Mouse (Mus musculus) embryonic facial prominence, embryonic 13.5 days (tissue): ENCODE results near the gene Irs2. TPM values are rescaled to one million over a fixed set of nuclear protein-coding genes. Genes with fewer than 3 reads are reported as not detected.

Experiments used
- ATAC-seq: fragments of 200-750 bp; cut with Nextera tagmentation; 2 replicates; pipeline ENCODE4 v1.8.0; 2017; ENCODE audit warnings: low read depth; ENCODE audit not compliant: insufficient number of reproducible peaks, insufficient read depth, low FRiP score, low TSS enrichment
- H3K27ac ChIP-seq: fragments of 300-500 bp; sonication (generic); 2 replicates; pipeline ENCODE4 v1.5.1; 2015; ENCODE audit warnings: moderate library complexity, mild to moderate bottlenecking, inconsistent platforms
- H3K27me3 ChIP-seq: fragments of 300-500 bp; sonication (generic); 2 replicates; pipeline ENCODE4 v1.6.1; 2015; ENCODE audit warnings: mild to moderate bottlenecking, inconsistent platforms
- H3K36me3 ChIP-seq: fragments of 300-500 bp; sonication (generic); 2 replicates; pipeline ENCODE4 v1.6.1; 2015; ENCODE audit warnings: mild to moderate bottlenecking, inconsistent platforms
- H3K4me1 ChIP-seq: fragments of 300-500 bp; sonication (generic); 2 replicates; pipeline ENCODE4 v1.6.1; 2015; ENCODE audit warnings: inconsistent platforms
- H3K4me2 ChIP-seq: fragments of 300-500 bp; sonication (generic); 2 replicates; pipeline ENCODE4 v1.6.1; 2015; ENCODE audit warnings: moderate library complexity, mild to moderate bottlenecking, inconsistent platforms
- H3K4me3 ChIP-seq: fragments of 300-500 bp; sonication (generic); 2 replicates; pipeline ENCODE4 v1.5.1; 2015; ENCODE audit warnings: mild to moderate bottlenecking, inconsistent platforms
- H3K9ac ChIP-seq: fragments of 300-500 bp; sonication (generic); 2 replicates; pipeline ENCODE4 v1.6.1; 2015; ENCODE audit warnings: mild to moderate bottlenecking, inconsistent platforms
- H3K9me3 ChIP-seq: fragments of 300-500 bp; sonication (generic); 2 replicates; pipeline ENCODE4 v1.6.1; 2016; ENCODE audit warnings: inconsistent platforms
- WGBS: fragments of 180-500 bp; shearing (Covaris S2); methylation state at CpG from one replicate; pipeline ENCODE4 v1.1.7; 2015; ENCODE audit warnings: mixed read lengths; 5-methylcytosine and 5-hydroxymethylcytosine counted together
- polyA plus RNA-seq: library from polyadenylated mRNA; unstranded; fragments of >200 nt; fragmentation: Nextera tagmentation; extraction: Ambion mirVana; gene quantifications from 2 replicates; pipeline ENCODE4 v1.2.1, GENCODE M21; 2015

The Irs2 gene
- polyA plus RNA-seq, 1 experiment from 2014 or later: 8.7 TPM

- Histone ChIP-seq H3K27me3 (no peaks in the 10 kb centered on the region), H3K9me3 (no peaks in the 10 kb centered on the region), H3K4me3 (peak overlapping the region; percentile 22), H3K36me3 (no peaks in the 10 kb centered on the region), H3K9ac (peak overlapping the region; percentile 41; the same call in 1 of the 2 replicates), H3K27ac (peak overlapping the region; percentile 82), H3K4me2 (peak overlapping the region; percentile 55), H3K4me1 (peaks cover 55% of the 10 kb centered on the region)
- WGBS: 4% methylated on average over 23 of the region's 23 CpGs
- ATAC-seq: peak; percentile 78
Observed at GRCm38 (mm10) chr8:10945939-10946740, 62.1 kb downstream of the Irs2 start.

- Histone ChIP-seq H3K4me2 (peak overlapping the region; percentile 55; the same call in 1 of the 2 replicates), H3K4me1 (peaks cover 56% of the 10 kb centered on the region), H3K27ac (peak overlapping the region; percentile 82), H3K9me3 (no peaks in the 10 kb centered on the region), H3K27me3 (no peaks in the 10 kb centered on the region), H3K36me3 (no peaks in the 10 kb centered on the region), H3K9ac (no peak overlapping the region), H3K4me3 (no peak overlapping the region)
- no peak for ATAC-seq
- WGBS: 56% methylated on average over 2 of the region's 2 CpGs
Observed at GRCm38 (mm10) chr8:10945490-10945889, 62.8 kb downstream of the Irs2 start.

- peak overlapping the region; percentile 8; the same call in 1 of the 2 replicates for H3K27ac ChIP-seq
- no peaks in the 10 kb centered on the region for H3K9me3 ChIP-seq
- 67% methylated on average over 9 of the region's 9 CpGs for WGBS
- H3K4me2 ChIP-seq: no peak overlapping the region
- H3K4me1 ChIP-seq: peaks cover 61% of the 10 kb centered on the region
- no peaks in the 10 kb centered on the region for H3K36me3 ChIP-seq
- peak overlapping the region; percentile 11; the same call in 1 of the 2 replicates for H3K9ac ChIP-seq
- H3K4me3 ChIP-seq: no peak overlapping the region
- ATAC-seq: no peak
- H3K27me3 ChIP-seq: 0 out of 2 replicates have a peak, but pooled peaks cover 3% of the 10 kb centered on the region
Observed at GRCm38 (mm10) chr8:10943314-10944060, 64.8 kb downstream of the Irs2 start.

- Histone ChIP-seq H3K9me3 (no peaks in the 10 kb centered on the region), H3K4me1 (peaks cover 35% of the 10 kb centered on the region), H3K9ac (no peak overlapping the region), H3K27ac (no peak overlapping the region), H3K4me2 (no peak overlapping the region), H3K36me3 (no peaks in the 10 kb centered on the region), H3K4me3 (no peak overlapping the region), H3K27me3 (peaks cover 6% of the 10 kb centered on the region; the same call in 1 of the 2 replicates)
- no peak for ATAC-seq
- WGBS: 26% methylated on average over 6 of the region's 6 CpGs
Observed at GRCm38 (mm10) chr8:10939883-10940282, 68.4 kb downstream of the Irs2 start.

- Histone ChIP-seq H3K9me3 (no peaks in the 10 kb centered on the region), H3K9ac (no peak overlapping the region), H3K27me3 (peaks cover 6% of the 10 kb centered on the region; the same call in 1 of the 2 replicates), H3K4me2 (no peak overlapping the region), H3K4me1 (peaks cover 36% of the 10 kb centered on the region), H3K27ac (no peak overlapping the region), H3K36me3 (no peaks in the 10 kb centered on the region), H3K4me3 (no peak overlapping the region)
- no peak for ATAC-seq
- WGBS: 51% methylated on average over 3 of the region's 3 CpGs
Observed at GRCm38 (mm10) chr8:10939210-10939782, 69.0 kb downstream of the Irs2 start.

- peaks cover 26% of the 10 kb centered on the region for H3K4me1 ChIP-seq
- H3K9me3 ChIP-seq: no peaks in the 10 kb centered on the region
- H3K9ac ChIP-seq: no peak overlapping the region
- 81% methylated on average over 6 of the region's 6 CpGs for WGBS
- no peak for ATAC-seq
- H3K27me3 ChIP-seq: peaks cover 6% of the 10 kb centered on the region; the same call in 1 of the 2 replicates
- no peaks in the 10 kb centered on the region for H3K36me3 ChIP-seq
- no peak overlapping the region for H3K4me3 ChIP-seq
- H3K4me2 ChIP-seq: no peak overlapping the region
- no peak overlapping the region for H3K27ac ChIP-seq
Observed at GRCm38 (mm10) chr8:10938284-10938683, 70.0 kb downstream of the Irs2 start.

- Histone ChIP-seq H3K36me3 (no peaks in the 10 kb centered on the region), H3K4me2 (no peak overlapping the region), H3K9ac (no peak overlapping the region), H3K27me3 (peaks cover 6% of the 10 kb centered on the region; the same call in 1 of the 2 replicates), H3K9me3 (no peaks in the 10 kb centered on the region), H3K4me1 (peaks cover 25% of the 10 kb centered on the region), H3K4me3 (no peak overlapping the region), H3K27ac (no peak overlapping the region)
- ATAC-seq: no peak
- WGBS: 76% methylated on average over 9 of the region's 9 CpGs
Observed at GRCm38 (mm10) chr8:10936646-10937045, 71.6 kb downstream of the Irs2 start.

GRCm38 (mm10) chr8:10935231-10935630 is 73.0 kb downstream of the Irs2 start:
- 48% methylated on average over 8 of the region's 8 CpGs for WGBS
- peaks cover 6% of the 10 kb centered on the region; the same call in 1 of the 2 replicates for H3K27me3 ChIP-seq
- no peak for ATAC-seq
- H3K9me3 ChIP-seq: no peaks in the 10 kb centered on the region
- H3K36me3 ChIP-seq: no peaks in the 10 kb centered on the region
- peaks cover 20% of the 10 kb centered on the region for H3K4me1 ChIP-seq
- no peak overlapping the region for H3K4me2 ChIP-seq
- H3K4me3 ChIP-seq: no peak overlapping the region
- H3K27ac ChIP-seq: peak overlapping the region; percentile 44; the same call in 1 of the 2 replicates
- no peak overlapping the region for H3K9ac ChIP-seq
